Mouse (Mus musculus) megakaryocyte, embryonic 14.5 days (primary cell): ENCODE measurements around the gene Gm49384. TPM values are rescaled to one million over a fixed set of nuclear protein-coding genes. Genes with fewer than 3 reads are reported as not detected.

Source experiments
- H3K27me3 ChIP-seq: replicated peaks from 2 replicates; pipeline ENCODE3; 2012; ENCODE audit warnings: inconsistent platforms
- H3K36me3 ChIP-seq: replicated peaks from 2 replicates; pipeline ENCODE3; 2012; ENCODE audit warnings: low read length, inconsistent platforms, mixed read lengths
- H3K4me1 ChIP-seq: 2 replicates; pipeline ENCODE4 v1.6.1; 2012; ENCODE audit warnings: inconsistent platforms
- H3K4me3 ChIP-seq: replicated peaks from 2 replicates; pipeline ENCODE3; 2012; ENCODE audit warnings: moderate library complexity, mild to moderate bottlenecking, inconsistent platforms
- H3K9me3 ChIP-seq: 2 replicates; pipeline ENCODE4 v1.6.1; 2012; ENCODE audit warnings: inconsistent platforms
- FLI1 ChIP-seq: IDR thresholded peaks from 2 replicates; pipeline ENCODE4 v1.6.1; 2012; ENCODE audit warnings: low read length, inconsistent platforms, mixed read lengths
- GATA1 ChIP-seq: IDR thresholded peaks from 3 replicates; pipeline ENCODE4 v1.6.1; 2012; ENCODE audit warnings: mixed read lengths, low read length, inconsistent platforms, borderline replicate concordance
- polyA plus RNA-seq: library from polyadenylated mRNA; stranded (reverse); fragments of >175 nt; gene quantifications from 2 replicates; pipeline ENCODE4 v1.2.3, GENCODE M21; 2012; ENCODE audit warnings: low replicate concordance; ENCODE audit not compliant: insufficient read depth

Gene Gm49384
- polyA plus RNA-seq, 1 experiment, result not detected

- peak overlapping the region; percentile 98 for H3K4me3 ChIP-seq
- H3K4me1 ChIP-seq, result peaks cover 30% of the 10 kb centered on the region
- H3K9me3 ChIP-seq, result no peaks in the 10 kb centered on the region
- H3K27me3 ChIP-seq, result no peaks in the 10 kb centered on the region
- TF ChIP-seq GATA1 (no peak), FLI1 (no peak)
- peaks cover 41% of the 10 kb centered on the region for H3K36me3 ChIP-seq
Measured at GRCm38 (mm10) chr12:69185371-69185770, 18.7 kb downstream of the Gm49384 start.

- TF ChIP-seq GATA1 (no peak), FLI1 (no peak)
- H3K4me1 ChIP-seq, result peaks cover 30% of the 10 kb centered on the region
- no peaks in the 10 kb centered on the region for H3K9me3 ChIP-seq
- H3K4me3 ChIP-seq, result peak overlapping the region; percentile 98
- H3K36me3 ChIP-seq, result peaks cover 39% of the 10 kb centered on the region
- H3K27me3 ChIP-seq, result no peaks in the 10 kb centered on the region
Measured at GRCm38 (mm10) chr12:69184342-69185295, 19.4 kb downstream of the Gm49384 start.

DNA sequence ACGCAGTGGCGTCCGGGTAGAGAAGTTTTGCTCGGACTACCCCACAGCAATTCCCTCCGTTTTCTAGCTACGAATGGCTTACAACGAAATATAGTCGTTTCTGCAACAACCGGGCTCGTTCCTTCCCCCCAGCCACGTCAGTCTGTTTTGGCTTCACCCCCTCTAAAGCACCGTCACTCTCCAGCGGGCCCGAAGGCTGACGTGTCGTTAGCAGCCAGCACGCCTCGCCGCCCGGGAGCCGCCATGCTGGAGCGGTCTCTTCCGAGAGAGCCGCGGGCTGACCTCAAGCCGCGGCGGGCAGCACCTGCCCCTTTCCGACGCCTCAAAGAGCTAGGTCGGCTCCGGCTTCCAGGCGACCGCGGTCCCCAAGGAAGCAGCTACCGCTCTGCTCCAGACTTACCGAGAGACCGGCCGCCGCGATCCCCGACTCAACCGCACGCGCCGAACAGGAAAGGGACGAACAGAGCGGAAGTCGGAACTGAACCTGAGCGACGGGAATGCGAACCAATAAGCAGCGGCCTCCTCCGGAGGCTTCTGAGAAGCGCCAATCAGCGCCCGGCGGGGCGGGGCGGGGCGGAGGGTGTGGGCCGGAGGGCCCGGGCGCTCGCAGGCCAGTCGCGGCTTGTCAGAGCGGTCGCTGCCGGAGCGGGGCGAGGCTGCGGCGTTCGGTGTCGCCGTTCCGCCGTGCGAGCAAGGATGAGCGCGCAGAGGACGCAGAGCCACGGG is 20.3 kb downstream of the Gm49384 start, which contains the start of the genes Rpl36al and Mgat2:
TSS of gene Rpl36al (minus strand) at position 501 of the 726 bp plus-strand sequence.
TSS of gene Mgat2 (plus strand) at position 575 of the 726 bp plus-strand sequence.
- peaks cover 30% of the 10 kb centered on the region for H3K4me1 ChIP-seq

DNA sequence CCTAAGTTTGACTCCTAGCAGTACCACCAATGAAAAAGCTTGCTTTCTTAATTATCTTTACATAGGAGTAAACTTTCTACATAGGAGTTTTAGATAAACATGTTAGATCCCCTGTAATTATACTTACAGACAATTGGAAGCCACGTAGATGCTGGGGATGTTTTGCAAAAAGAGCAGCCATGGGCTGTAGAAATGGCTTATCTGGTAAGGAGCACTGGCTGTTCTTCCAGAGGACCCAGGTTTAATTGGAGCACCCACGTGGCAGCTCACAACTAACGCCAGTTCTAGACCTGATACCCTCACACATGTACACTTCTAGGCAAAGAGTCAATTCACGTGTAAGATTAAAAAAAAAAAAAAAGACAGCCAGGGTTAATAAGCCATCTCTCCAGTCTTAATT is 22.3 kb downstream of the Gm49384 start:
- Histone ChIP-seq H3K4me3 (no peak overlapping the region), H3K36me3 (peaks cover 39% of the 10 kb centered on the region), H3K9me3 (peaks cover 5% of the 10 kb centered on the region; the same call in 1 of the 2 replicates), H3K4me1 (peaks cover 18% of the 10 kb centered on the region), H3K27me3 (no peaks in the 10 kb centered on the region)
- no peak for TF ChIP-seq FLI1
- TF ChIP-seq GATA1, result no peak

More for the DNA sequence above, 20.3 kb downstream of the Gm49384 start, which contains the start of the genes Rpl36al and Mgat2:
- Histone ChIP-seq H3K36me3 (peaks cover 40% of the 10 kb centered on the region), H3K9me3 (no peaks in the 10 kb centered on the region), H3K4me3 (peak within 1 kb of the TSS; percentile 98), H3K27me3 (no peaks in the 10 kb centered on the region)
- TF ChIP-seq GATA1 (no peak), FLI1 (no peak)

DNA sequence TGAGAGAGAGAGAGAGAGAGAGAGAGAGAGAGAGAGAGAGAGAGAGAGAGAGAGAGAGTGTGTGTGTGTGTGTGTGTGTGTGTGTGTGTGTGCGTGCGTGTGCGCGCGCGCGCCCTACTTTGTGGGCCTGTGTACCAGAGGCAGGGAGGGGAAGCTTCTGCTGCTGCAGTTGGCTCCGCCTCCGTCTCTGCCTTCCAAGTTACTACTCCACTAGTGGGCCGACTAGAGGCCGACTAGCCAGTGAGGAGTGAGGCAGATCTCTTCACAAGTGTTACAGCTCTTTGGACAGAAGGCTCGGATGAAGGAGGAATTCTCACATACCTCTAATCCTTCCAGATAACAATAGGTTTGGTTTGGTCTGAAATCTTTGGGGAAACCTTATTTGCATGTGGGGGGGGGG is 24.7 kb downstream of the Gm49384 start:
- H3K36me3 ChIP-seq, result peaks cover 57% of the 10 kb centered on the region
- TF ChIP-seq FLI1, result no peak
- TF ChIP-seq GATA1, result no peak
- H3K27me3 ChIP-seq, result no peaks in the 10 kb centered on the region
- H3K4me1 ChIP-seq, result peaks cover 5% of the 10 kb centered on the region; the same call in 1 of the 2 replicates
- H3K9me3 ChIP-seq, result peaks cover 5% of the 10 kb centered on the region; the same call in 1 of the 2 replicates
- H3K4me3 ChIP-seq, result no peak overlapping the region

DNA sequence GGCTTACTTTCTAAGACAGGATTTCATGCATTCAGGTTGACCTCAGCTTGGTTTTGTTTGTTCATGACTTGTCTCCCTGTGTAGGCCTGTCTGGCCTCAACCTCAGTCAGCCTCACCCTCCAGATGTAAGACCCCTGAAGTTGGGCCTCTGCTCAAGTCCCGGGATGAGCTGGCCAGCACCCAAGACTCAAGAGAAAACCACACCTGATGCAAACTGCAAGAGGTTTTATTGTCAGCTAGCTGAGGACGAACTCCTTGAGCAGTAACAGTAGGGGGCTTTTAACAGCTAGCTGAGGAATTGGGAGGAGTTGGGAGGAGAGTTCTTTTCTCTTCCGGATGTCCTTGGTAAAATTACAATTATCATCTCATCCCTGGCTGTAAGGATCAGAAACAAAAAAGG is 26.5 kb downstream of the Gm49384 start:
- peaks cover 3% of the 10 kb centered on the region; the same call in 1 of the 2 replicates for H3K4me1 ChIP-seq
- H3K9me3 ChIP-seq, result peaks cover 5% of the 10 kb centered on the region; the same call in 1 of the 2 replicates
- TF ChIP-seq GATA1 (no peak), FLI1 (no peak)
- H3K27me3 ChIP-seq, result no peaks in the 10 kb centered on the region
- H3K4me3 ChIP-seq, result no peak overlapping the region
- peaks cover 68% of the 10 kb centered on the region for H3K36me3 ChIP-seq

DNA sequence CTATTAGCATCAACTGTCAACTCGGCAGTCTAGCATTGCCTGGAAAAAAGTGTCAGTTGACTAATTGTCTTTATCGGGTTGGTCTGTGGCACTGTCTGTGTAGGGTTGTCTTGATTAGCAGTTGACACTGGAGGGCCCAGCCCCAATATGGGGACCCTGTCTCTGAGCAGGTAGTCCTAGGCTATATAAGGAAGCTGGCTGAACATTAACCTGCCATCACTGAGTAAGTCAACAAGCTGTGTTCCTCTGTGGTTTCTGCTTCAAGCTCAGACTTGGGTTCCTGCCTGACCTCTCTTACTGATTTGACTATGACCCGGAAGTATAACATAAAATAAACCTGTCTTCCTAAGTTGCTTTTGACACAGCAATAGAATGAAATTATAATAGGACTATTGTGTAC is 28.1 kb downstream of the Gm49384 start:
- H3K9me3 ChIP-seq, result peaks cover 5% of the 10 kb centered on the region; the same call in 1 of the 2 replicates
- peaks cover 63% of the 10 kb centered on the region for H3K36me3 ChIP-seq
- peaks cover 8% of the 10 kb centered on the region; the same call in 1 of the 2 replicates for H3K4me1 ChIP-seq
- no peak overlapping the region for H3K4me3 ChIP-seq
- TF ChIP-seq GATA1 (no peak), FLI1 (no peak)
- H3K27me3 ChIP-seq, result no peaks in the 10 kb centered on the region

- TF ChIP-seq FLI1, result no peak
- TF ChIP-seq GATA1, result no peak
- no peaks in the 10 kb centered on the region for H3K27me3 ChIP-seq
- H3K9me3 ChIP-seq, result no peaks in the 10 kb centered on the region
- H3K36me3 ChIP-seq, result peaks cover 37% of the 10 kb centered on the region
- peaks cover 40% of the 10 kb centered on the region for H3K4me1 ChIP-seq
- no peak overlapping the region for H3K4me3 ChIP-seq
Measured at GRCm38 (mm10) chr12:69171307-69171706, 32.8 kb downstream of the Gm49384 start.

DNA sequence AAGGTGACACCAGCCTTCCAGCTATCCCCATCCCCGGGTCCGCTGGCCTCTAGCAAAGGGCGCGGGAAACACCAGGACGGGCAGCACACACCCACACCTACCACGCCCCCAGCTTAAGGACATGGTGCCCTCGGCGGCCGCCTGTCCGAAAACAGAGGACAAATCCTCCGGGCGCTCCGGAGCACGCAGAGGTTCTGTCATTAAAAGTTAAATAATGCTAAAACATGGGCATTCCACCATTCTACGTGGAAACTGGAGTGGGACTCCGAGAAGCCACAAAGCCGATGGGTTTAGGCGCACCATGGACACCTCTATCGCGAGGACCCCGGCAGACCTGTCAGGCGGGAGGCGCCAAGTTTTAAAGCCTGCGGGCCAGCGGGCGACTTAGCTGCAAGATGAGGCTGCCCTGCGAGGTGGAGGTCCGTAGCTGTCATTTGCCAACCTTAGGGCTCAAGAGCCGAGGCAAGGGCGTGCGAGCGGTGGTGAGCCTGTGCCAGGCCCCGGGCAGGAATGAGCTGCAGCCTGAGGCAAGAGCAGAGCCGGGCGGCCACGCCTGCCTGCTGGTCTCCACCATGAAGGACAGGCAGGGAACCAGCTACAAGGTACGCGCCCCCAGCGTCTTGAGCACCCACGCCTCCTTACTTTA is 35.5 kb downstream of the Gm49384 start, which contains the start of gene Lrr1:
TSS of gene Lrr1 (plus strand) at position 354 of the 646 bp plus-strand sequence.
- Histone ChIP-seq H3K27me3 (no peaks in the 10 kb centered on the region), H3K9me3 (no peaks in the 10 kb centered on the region), H3K4me1 (peaks cover 51% of the 10 kb centered on the region), H3K4me3 (peak within 1 kb of the TSS; percentile 99), H3K36me3 (peaks cover 13% of the 10 kb centered on the region)
- no peak for TF ChIP-seq FLI1
- no peak for TF ChIP-seq GATA1
